Mouse (Mus musculus): ENCODE data around the gene Agl. TPM values are rescaled to one million over a fixed set of nuclear protein-coding genes. Genes with fewer than 3 reads are reported as not detected.
A peak's percentile ranks its signal among the peaks of the same experiment; 100 is the strongest.
"Not testable (repeated sequence)": the region's sequence is repeated elsewhere in the genome, so short reads cannot be mapped to it uniquely, and the experiment has no call there.

The Agl gene
- polyA plus RNA-seq, 1 experiment from 2014 or later, result 12.7 TPM

- Histone ChIP-seq H3K9me3 (replicated peaks) (no peaks in the 10 kb centered on the region), H3K4me3 (no peak overlapping the region), H3K27me3 (no peaks in the 10 kb centered on the region), H3K27ac (no peak overlapping the region), H3K4me2 (no peak overlapping the region), H3K36me3 (ENCODE audit: poor library complexity, severe bottlenecking) (peaks cover 80% of the 10 kb centered on the region), H3K4me1 (no peaks in the 10 kb centered on the region), H3K9ac (no peak overlapping the region)
- ATAC-seq, result no peak
- WGBS, result 90% methylated on average over 2 of the region's 2 CpGs
Measured at GRCm38 (mm10) chr3:116776961-116777360, 31.0 kb downstream of the Agl start.

- ATAC-seq, result no peak
- no peaks in the 10 kb centered on the region for H3K27me3 ChIP-seq
- H3K9ac ChIP-seq, result no peak overlapping the region
- peaks cover 73% of the 10 kb centered on the region for H3K36me3 ChIP-seq (ENCODE audit: poor library complexity, severe bottlenecking)
- no peak overlapping the region for H3K27ac ChIP-seq
- no peaks in the 10 kb centered on the region for H3K4me1 ChIP-seq
- H3K4me3 ChIP-seq, result no peak overlapping the region
- 87% methylated on average over 12 of the region's 12 CpGs for WGBS
- no peaks in the 10 kb centered on the region for H3K9me3 ChIP-seq (replicated peaks)
- H3K4me2 ChIP-seq, result no peak overlapping the region
Measured at GRCm38 (mm10) chr3:116773836-116774235, 34.1 kb downstream of the Agl start.

DNA sequence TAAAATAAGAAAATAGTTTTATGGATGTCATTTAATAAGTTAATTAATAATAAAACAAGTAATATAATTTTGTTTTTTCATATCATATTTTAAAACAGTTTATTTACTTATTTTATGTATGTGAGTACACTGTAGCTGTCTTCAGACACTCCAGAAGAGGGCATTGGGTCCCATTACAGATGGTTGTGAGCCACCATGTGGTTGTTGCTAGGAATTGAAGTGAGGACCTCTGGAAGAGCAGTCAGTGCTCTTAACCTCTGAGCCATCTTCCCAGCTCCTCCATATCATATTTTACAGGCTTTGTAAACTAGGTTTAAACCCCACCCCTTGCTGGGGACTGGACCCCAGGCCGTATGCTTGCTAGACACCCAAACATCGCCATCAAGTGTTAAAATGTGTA is 36.4 kb downstream of the Agl start:
- Histone ChIP-seq H3K9ac (no peak overlapping the region), H3K4me3 (no peak overlapping the region), H3K4me1 (no peaks in the 10 kb centered on the region), H3K36me3 (ENCODE audit: poor library complexity, severe bottlenecking) (peaks cover 67% of the 10 kb centered on the region), H3K9me3 (replicated peaks) (no peaks in the 10 kb centered on the region), H3K4me2 (no peak overlapping the region), H3K27me3 (no peaks in the 10 kb centered on the region), H3K27ac (no peak overlapping the region)
- 85% methylated on average over 2 of the region's 2 CpGs for WGBS
- ATAC-seq, result no peak

DNA sequence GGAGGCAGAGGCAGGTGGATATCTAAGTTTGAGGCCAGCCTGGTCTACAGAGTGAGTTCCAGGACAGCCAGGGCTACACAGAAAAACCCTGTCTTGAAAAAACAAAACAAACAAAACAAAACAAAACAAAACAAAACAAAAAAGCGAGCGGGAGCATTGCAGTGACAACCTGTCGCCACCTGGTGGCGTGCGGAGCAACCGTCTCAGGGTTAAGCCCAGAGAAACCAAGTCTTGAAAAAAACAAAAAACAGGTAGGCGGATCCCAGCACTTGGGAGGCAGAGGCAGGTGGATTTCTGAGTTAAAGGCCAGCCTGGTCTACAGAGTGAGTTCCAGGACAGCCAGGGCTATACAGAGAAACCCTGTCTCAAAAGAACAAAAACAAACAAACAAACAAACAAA is 41.0 kb downstream of the Agl start:
- H3K9me3 ChIP-seq (replicated peaks); H3K4me1 ChIP-seq; H3K4me2 ChIP-seq; H3K9ac ChIP-seq; H3K27me3 ChIP-seq; H3K4me3 ChIP-seq; H3K27ac ChIP-seq; ATAC-seq: not testable (repeated sequence)
- WGBS, result 95% methylated on average over 7 of the region's 7 CpGs
- peaks cover 45% of the 10 kb centered on the region for H3K36me3 ChIP-seq (ENCODE audit: poor library complexity, severe bottlenecking)

DNA sequence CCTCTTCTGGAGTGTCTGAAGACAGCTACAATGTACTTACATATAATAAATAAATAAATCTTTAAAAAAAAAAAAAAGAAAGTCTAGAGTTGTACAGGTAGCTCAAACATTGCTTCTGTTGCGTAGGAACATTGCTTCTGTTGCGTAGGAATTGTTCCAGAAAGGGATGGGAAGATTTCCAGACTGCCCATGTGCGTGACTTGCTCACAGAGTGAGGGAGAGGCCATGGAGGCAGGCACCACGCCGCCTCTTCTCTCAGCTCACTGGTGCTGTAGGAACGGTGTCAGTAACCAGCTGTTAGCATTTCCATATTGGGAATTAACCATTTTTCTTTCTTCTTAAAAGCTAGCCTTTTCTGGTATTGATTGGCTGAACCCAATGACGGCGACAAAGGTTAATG is 55.1 kb downstream of the Agl start:
- Histone ChIP-seq H3K4me2 (no peak overlapping the region), H3K9ac (no peak overlapping the region), H3K4me1 (no peaks in the 10 kb centered on the region), H3K9me3 (replicated peaks) (no peaks in the 10 kb centered on the region), H3K27ac (no peak overlapping the region), H3K27me3 (no peaks in the 10 kb centered on the region), H3K36me3 (ENCODE audit: poor library complexity, severe bottlenecking) (peaks cover 46% of the 10 kb centered on the region), H3K4me3 (no peak overlapping the region)
- WGBS, result 94% methylated on average over 8 of the region's 8 CpGs
- no peak for ATAC-seq

- Histone ChIP-seq H3K27ac (no peak overlapping the region), H3K9me3 (replicated peaks) (no peaks in the 10 kb centered on the region), H3K4me3 (no peak overlapping the region), H3K27me3 (no peaks in the 10 kb centered on the region), H3K4me2 (no peak overlapping the region), H3K36me3 (ENCODE audit: poor library complexity, severe bottlenecking) (peaks cover 34% of the 10 kb centered on the region), H3K9ac (no peak overlapping the region), H3K4me1 (no peaks in the 10 kb centered on the region)
- 0 out of 2 replicates have a peak, but pooled peaks have one; percentile 63 for ATAC-seq
- WGBS, result 87% methylated on average over 4 of the region's 4 CpGs
Measured at GRCm38 (mm10) chr3:116751191-116751860, 56.6 kb downstream of the Agl start.

- 58% methylated on average over 8 of the region's 8 CpGs for WGBS
- Histone ChIP-seq H3K4me2 (no peak overlapping the region), H3K9me3 (replicated peaks) (no peaks in the 10 kb centered on the region), H3K27me3 (no peaks in the 10 kb centered on the region), H3K9ac (no peak overlapping the region), H3K36me3 (ENCODE audit: poor library complexity, severe bottlenecking) (peaks cover 33% of the 10 kb centered on the region), H3K4me1 (no peaks in the 10 kb centered on the region), H3K27ac (no peak overlapping the region), H3K4me3 (no peak overlapping the region)
- ATAC-seq, result peak; percentile 48; the same call in 1 of the 2 replicates
Measured at GRCm38 (mm10) chr3:116748391-116749170, 59.4 kb downstream of the Agl start.

DNA sequence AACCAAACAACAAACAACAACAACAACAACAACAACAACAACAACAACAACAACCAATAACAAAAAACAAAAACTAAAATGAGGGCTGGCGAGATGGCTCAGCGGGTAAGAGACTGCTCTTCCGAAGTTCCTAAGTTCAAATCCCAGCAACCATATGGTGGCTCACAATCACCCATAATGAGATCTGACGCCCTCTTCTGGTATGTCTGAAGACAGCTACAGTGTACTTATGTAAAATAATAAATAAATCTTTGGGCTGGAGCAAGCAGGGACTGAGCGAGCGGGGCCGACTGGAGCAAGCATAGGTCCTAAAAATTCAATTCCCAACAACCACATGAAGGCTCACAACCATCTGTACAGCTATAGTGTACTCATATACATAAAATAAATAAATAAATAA is 60.3 kb downstream of the Agl start:
- not testable (repeated sequence) for H3K4me3 ChIP-seq; H3K9ac ChIP-seq; H3K4me2 ChIP-seq; ATAC-seq; H3K27me3 ChIP-seq; H3K9me3 ChIP-seq (replicated peaks); H3K27ac ChIP-seq; H3K4me1 ChIP-seq
- WGBS, result 87% methylated on average over 7 of the region's 7 CpGs
- H3K36me3 ChIP-seq (ENCODE audit: poor library complexity, severe bottlenecking), result peaks cover 36% of the 10 kb centered on the region

GRCm38 (mm10) chr3:116740963-116741362 is 67.0 kb downstream of the Agl start:
- H3K9ac ChIP-seq, result no peak overlapping the region
- WGBS, result 87% methylated on average over 9 of the region's 9 CpGs
- H3K4me1 ChIP-seq, result no peaks in the 10 kb centered on the region
- no peaks in the 10 kb centered on the region for H3K27me3 ChIP-seq
- peaks cover 15% of the 10 kb centered on the region for H3K36me3 ChIP-seq (ENCODE audit: poor library complexity, severe bottlenecking)
- H3K9me3 ChIP-seq (replicated peaks), result no peaks in the 10 kb centered on the region
- H3K4me3 ChIP-seq, result no peak overlapping the region
- no peak overlapping the region for H3K4me2 ChIP-seq
- H3K27ac ChIP-seq, result no peak overlapping the region
- no peak for ATAC-seq

DNA sequence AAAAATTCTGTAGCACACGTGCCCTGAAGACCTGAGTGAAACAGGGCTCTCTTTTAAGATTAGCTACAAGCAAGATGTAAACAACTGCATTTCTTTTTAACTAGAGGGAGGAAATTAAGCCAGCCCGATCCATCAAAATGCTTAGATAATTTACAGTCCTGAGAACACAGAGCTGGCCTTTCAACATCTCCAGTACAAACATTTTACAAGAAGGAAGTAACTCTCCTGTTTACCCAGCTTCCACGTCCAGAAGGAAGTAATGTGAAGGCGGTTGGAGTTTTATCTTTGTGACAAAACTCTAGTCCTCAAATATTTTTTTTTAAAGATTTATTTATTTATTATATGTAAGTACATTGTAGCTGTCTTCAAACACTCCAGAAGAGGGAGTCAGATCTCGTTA is 67.9 kb downstream of the Agl start:
- no peak overlapping the region for H3K9ac ChIP-seq
- 91% methylated on average over 5 of the region's 5 CpGs for WGBS
- peaks cover 15% of the 10 kb centered on the region for H3K36me3 ChIP-seq (ENCODE audit: poor library complexity, severe bottlenecking)
- ATAC-seq, result no peak
- H3K27me3 ChIP-seq, result no peaks in the 10 kb centered on the region
- no peak overlapping the region for H3K4me3 ChIP-seq
- H3K9me3 ChIP-seq (replicated peaks), result no peaks in the 10 kb centered on the region
- H3K27ac ChIP-seq, result no peak overlapping the region
- no peak overlapping the region for H3K4me2 ChIP-seq
- no peaks in the 10 kb centered on the region for H3K4me1 ChIP-seq

DNA sequence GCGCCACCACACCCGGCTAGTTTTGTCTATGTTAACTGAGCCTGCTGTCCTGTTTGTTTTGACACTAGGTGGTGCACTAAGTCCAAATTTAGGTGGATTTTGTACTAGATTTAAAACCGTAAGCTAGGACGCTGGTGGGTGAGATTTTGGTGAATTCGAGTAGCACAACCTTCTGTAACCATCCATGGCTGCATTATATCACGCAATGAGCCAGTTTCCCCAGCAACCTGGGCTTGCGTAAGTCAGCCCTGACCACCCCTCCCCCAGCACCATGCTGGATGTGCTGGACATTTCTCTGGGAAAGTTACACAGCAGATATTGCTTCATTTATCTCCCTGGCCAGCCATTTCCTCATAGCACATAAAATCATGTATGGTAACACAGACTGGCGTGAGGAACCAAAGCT is 70.6 kb downstream of the Agl start:
- Histone ChIP-seq H3K4me2 (no peak overlapping the region), H3K36me3 (ENCODE audit: poor library complexity, severe bottlenecking) (no peaks in the 10 kb centered on the region), H3K27me3 (no peaks in the 10 kb centered on the region), H3K9me3 (replicated peaks) (no peaks in the 10 kb centered on the region), H3K27ac (no peak overlapping the region), H3K4me3 (no peak overlapping the region), H3K9ac (no peak overlapping the region), H3K4me1 (no peaks in the 10 kb centered on the region)
- WGBS, result 79% methylated on average over 8 of the region's 8 CpGs
- no peak for ATAC-seq

DNA sequence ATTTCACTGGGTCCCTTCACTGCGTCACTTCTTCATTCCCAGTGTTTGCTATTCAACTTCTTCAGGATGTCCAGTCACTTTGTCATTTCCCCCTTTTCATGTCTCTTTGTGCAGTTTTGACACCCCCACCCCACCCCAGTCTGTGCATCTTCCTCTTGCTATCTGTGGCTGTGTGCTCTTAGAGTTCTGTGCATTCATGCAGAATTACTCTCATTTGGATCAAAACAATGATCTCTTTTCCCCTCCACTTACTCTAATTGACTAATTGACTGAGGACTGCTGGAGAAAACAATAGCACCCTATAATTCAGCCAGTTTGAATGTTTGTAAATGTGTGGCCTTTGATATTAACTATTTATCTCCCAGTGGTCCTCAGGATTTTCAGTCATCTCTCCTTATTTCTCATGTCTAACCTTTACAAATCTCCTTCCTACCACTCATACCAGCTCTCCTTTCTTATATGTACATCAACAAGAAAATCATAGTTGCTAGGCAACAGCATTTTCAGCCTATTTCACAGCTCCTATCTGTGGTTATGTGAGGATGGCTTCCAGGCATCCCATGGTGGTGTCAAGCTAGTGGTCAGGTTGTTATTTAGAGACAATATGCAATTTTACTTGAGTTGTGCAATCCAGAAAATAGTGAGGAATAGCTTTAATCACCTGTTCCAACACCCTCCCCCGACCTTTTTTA is 78.3 kb downstream of the Agl start:
- Histone ChIP-seq H3K36me3 (ENCODE audit: poor library complexity, severe bottlenecking) (no peaks in the 10 kb centered on the region), H3K4me1 (peaks cover 7% of the 10 kb centered on the region), H3K9ac (no peak overlapping the region), H3K27me3 (no peaks in the 10 kb centered on the region), H3K9me3 (replicated peaks) (no peaks in the 10 kb centered on the region), H3K4me3 (no peak overlapping the region), H3K4me2 (no peak overlapping the region), H3K27ac (no peak overlapping the region)
- 45% methylated on average over 2 of the region's 2 CpGs for WGBS
- no peak for ATAC-seq
